Mouse (Mus musculus): ENCODE results near the gene C1qc.

Gene C1qc

GRCm38 (mm10) chr4:136895861-136896260, 3.0 kb upstream of the C1qc start:
- CTCF ChIA-PET, result no interaction called here

- CTCF ChIA-PET, result no interaction called here
These were observed 2.0 kb upstream of the C1qc start for GRCm38 (mm10) chr4:136894821-136895220.

- CTCF ChIA-PET, result no interaction called here
These were observed 1.1 kb upstream of the C1qc start for GRCm38 (mm10) chr4:136893691-136894543.

GRCm38 (mm10) chr4:136892371-136892770, 494 bp downstream of the C1qc start:
- CTCF ChIA-PET, result no interaction called here

- CTCF ChIA-PET, result no interaction called here
These were observed 1.8 kb downstream of the C1qc start for GRCm38 (mm10) chr4:136891115-136891514.

- CTCF ChIA-PET, result no interaction called here
These were observed 2.9 kb downstream of the C1qc start for GRCm38 (mm10) chr4:136889981-136890380.

GRCm38 (mm10) chr4:136887714-136888113, 5.2 kb downstream of the C1qc start:
- CTCF ChIA-PET, result no interaction called here

- CTCF ChIA-PET, result no interaction called here
These were observed 6.8 kb downstream of the C1qc start, which contains the start of gene C1qb for GRCm38 (mm10) chr4:136886101-136886500. Gene C1qb, minus strand, starts transcription at chr4:136886187.

GRCm38 (mm10) chr4:136878601-136879000, 14.3 kb downstream of the C1qc start:
- CTCF ChIA-PET, result no interaction called here

GRCm38 (mm10) chr4:136878171-136878570, 14.7 kb downstream of the C1qc start:
- CTCF ChIA-PET, result no interaction called here

- CTCF ChIA-PET, result no interaction called here
These were observed 15.9 kb downstream of the C1qc start for GRCm38 (mm10) chr4:136876971-136877370.

- CTCF ChIA-PET, result no interaction called here
These were observed 17.9 kb downstream of the C1qc start for GRCm38 (mm10) chr4:136875012-136875411.

- CTCF ChIA-PET, result interaction anchor here (0.6 kb wide), 1 partner anchor 1066 kb away, joined by 3 read pairs; no protein-coding TSS in a partner anchor
These were observed 24.5 kb downstream of the C1qc start for GRCm38 (mm10) chr4:136868371-136868770.

GRCm38 (mm10) chr4:136867690-136868345, 25.0 kb downstream of the C1qc start:
- CTCF ChIA-PET, result interaction anchor here (0.6 kb wide), 1 partner anchor 1065 kb away, joined by 3 read pairs; no protein-coding TSS in a partner anchor

GRCm38 (mm10) chr4:136865531-136865930, 27.3 kb downstream of the C1qc start:
- CTCF ChIA-PET, result no interaction called here

GRCm38 (mm10) chr4:136864751-136865470, 28.0 kb downstream of the C1qc start:
- CTCF ChIA-PET, result no interaction called here

GRCm38 (mm10) chr4:136863517-136863916, 29.3 kb downstream of the C1qc start:
- CTCF ChIA-PET, result no interaction called here

GRCm38 (mm10) chr4:136862411-136862810, 30.5 kb downstream of the C1qc start:
- CTCF ChIA-PET, result no interaction called here

- CTCF ChIA-PET, result no interaction called here
These were observed 31.1 kb downstream of the C1qc start for GRCm38 (mm10) chr4:136861806-136862205.

GRCm38 (mm10) chr4:136860022-136860421, 32.8 kb downstream of the C1qc start:
- CTCF ChIA-PET, result no interaction called here

- CTCF ChIA-PET, result no interaction called here
These were observed 37.8 kb downstream of the C1qc start for GRCm38 (mm10) chr4:136855081-136855480.

- CTCF ChIA-PET, result no interaction called here
These were observed 39.9 kb downstream of the C1qc start for GRCm38 (mm10) chr4:136852989-136853388.

GRCm38 (mm10) chr4:136852119-136852518, 40.7 kb downstream of the C1qc start:
- CTCF ChIA-PET, result no interaction called here

Measured in spleen, embryonic (tissue).